Mouse (Mus musculus): ENCODE data around the gene Mical3. TPM values are rescaled to one million over a fixed set of nuclear protein-coding genes. Genes with fewer than 3 reads are reported as not detected.

The Mical3 gene
- polyA plus RNA-seq, 1 experiment from 2014 or later = 28.1 TPM

DNA sequence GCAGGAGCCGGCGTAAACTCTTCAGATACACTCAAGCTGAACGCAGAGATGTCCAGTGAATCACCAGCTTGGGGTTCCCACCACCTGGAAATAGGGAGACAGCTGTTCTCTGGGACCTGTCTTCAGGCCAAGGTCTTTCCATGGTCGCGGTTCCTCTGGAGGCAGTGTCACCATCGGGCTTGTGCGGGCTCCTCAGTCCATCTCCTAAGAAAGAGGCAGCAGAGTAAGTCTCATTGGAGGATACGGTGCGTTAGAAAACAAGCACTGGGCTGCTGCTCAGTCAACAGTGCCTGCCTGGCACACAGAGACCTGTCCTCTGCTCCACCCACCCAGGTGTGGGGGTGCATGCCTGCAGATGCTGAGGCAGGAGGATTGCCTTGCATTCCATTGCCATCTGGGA, 236.7 kb downstream of the Mical3 start:
- Histone ChIP-seq H3K4me2 (no peak overlapping the region), H3K4me1 (replicated peaks) (no peaks in the 10 kb centered on the region), H3K36me3 (peaks cover 61% of the 10 kb centered on the region), H3K27ac (replicated peaks) (no peak overlapping the region), H3K9me3 (no peaks in the 10 kb centered on the region), H3K9ac (no peak overlapping the region), H3K4me3 (no peak overlapping the region), H3K27me3 (no peaks in the 10 kb centered on the region)
- WGBS = 97% methylated on average over 9 of the region's 9 CpGs
- ATAC-seq (ENCODE audit: low read depth) = no peak

DNA sequence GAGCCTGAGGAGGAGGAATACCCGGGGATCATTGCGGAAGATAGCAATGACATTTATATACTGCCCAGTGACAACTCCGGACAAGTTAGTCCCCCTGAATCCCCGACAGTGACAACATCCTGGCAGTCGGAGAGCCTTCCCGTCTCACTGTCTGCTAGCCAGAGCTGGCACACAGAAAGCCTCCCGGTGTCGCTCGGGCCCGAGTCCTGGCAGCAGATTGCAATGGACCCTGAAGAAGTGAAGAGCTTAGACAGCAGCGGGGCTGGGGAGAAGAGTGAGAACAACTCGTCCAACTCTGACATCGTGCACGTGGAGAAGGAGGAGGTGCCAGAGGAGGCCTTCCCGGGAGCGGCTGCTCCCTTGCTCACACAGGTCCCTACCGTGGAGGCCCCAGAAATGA, 244.1 kb downstream of the Mical3 start:
- 90% methylated on average over 17 of the region's 17 CpGs for WGBS
- Histone ChIP-seq H3K9ac (no peak overlapping the region), H3K27me3 (no peaks in the 10 kb centered on the region), H3K36me3 (peaks cover 76% of the 10 kb centered on the region), H3K4me3 (no peak overlapping the region), H3K4me2 (no peak overlapping the region), H3K27ac (replicated peaks) (no peak overlapping the region), H3K9me3 (no peaks in the 10 kb centered on the region), H3K4me1 (replicated peaks) (peaks cover 7% of the 10 kb centered on the region; the same call in 1 of the 2 replicates)
- no peak for ATAC-seq (ENCODE audit: low read depth)

DNA sequence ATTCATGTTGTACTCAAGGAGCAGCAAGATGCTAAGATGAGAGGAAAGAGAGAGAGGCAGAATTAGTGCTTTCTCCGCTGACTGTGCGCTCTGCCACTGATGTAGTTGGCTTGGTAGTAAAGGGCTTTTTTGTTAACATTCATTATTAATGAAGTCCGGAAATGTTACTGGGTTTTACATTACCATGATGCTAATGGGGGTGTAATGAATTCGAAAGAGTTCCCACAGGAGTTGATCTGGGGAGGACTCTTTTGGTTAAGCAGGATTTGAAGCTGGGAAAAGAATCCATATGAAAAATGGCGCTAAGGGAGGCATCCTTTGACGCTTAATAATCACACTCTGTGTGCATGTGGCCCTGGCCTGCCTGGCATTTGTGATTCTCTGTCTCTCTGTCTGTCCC, 246.4 kb downstream of the Mical3 start:
- H3K4me2 ChIP-seq = no peak overlapping the region
- peak overlapping the region; percentile 38; the same call in 1 of the 2 replicates for H3K27ac ChIP-seq (replicated peaks)
- no peak overlapping the region for H3K9ac ChIP-seq
- H3K4me1 ChIP-seq (replicated peaks) = peaks cover 7% of the 10 kb centered on the region; the same call in 1 of the 2 replicates
- no peaks in the 10 kb centered on the region for H3K27me3 ChIP-seq
- H3K4me3 ChIP-seq = no peak overlapping the region
- H3K36me3 ChIP-seq = peaks cover 65% of the 10 kb centered on the region
- 54% methylated on average over 6 of the region's 6 CpGs for WGBS
- no peaks in the 10 kb centered on the region for H3K9me3 ChIP-seq
- peak; percentile 47; the same call in 1 of the 2 replicates for ATAC-seq (ENCODE audit: low read depth)

Other genes starting within 250 kb of the Mical3 start
- gene Bid, start 214.1 kb downstream of the Mical3 start, polyA plus RNA-seq (2015; fragmentation: Nextera tagmentation; extraction: Ambion mirVana) = 26.9 and 27.4 TPM in 2 replicates
- 12.3 and 13.5 TPM in 2 replicates for gene Pex26, start 52.7 kb upstream of the Mical3 start, polyA plus RNA-seq (2015; fragmentation: Nextera tagmentation; extraction: Ambion mirVana)
- gene Tuba8, start 79.7 kb upstream of the Mical3 start, polyA plus RNA-seq (2015; fragmentation: Nextera tagmentation; extraction: Ambion mirVana) = 0.21 and 0.25 TPM in 2 replicates
- gene Usp18, start 114.9 kb upstream of the Mical3 start, polyA plus RNA-seq (2015; fragmentation: Nextera tagmentation; extraction: Ambion mirVana) = 1.0 and 2.9 TPM in 2 replicates
- 34.5 and 38.2 TPM in 2 replicates for gene Slc6a13, start 169.2 kb upstream of the Mical3 start, polyA plus RNA-seq (2015; fragmentation: Nextera tagmentation; extraction: Ambion mirVana)
- gene Slc6a12, start 212.1 kb upstream of the Mical3 start, polyA plus RNA-seq (2015; fragmentation: Nextera tagmentation; extraction: Ambion mirVana) = 0.63 and 0.89 TPM in 2 replicates